Mouse (Mus musculus): ENCODE measurements around the gene Dctpp1.

- no peak for TF ChIP-seq CTCF (conservative IDR thresholded peaks at IDR 0.05; ENCODE audit: low read length)
- TF ChIP-seq POU5F1 (IDR thresholded peaks at IDR 0.05; ENCODE audit: borderline replicate concordance, low read length), result no peak
- TF ChIP-seq NANOG (IDR thresholded peaks at IDR 0.05; ENCODE audit: borderline replicate concordance, low read length), result no peak
Observed at GRCm38 (mm10) chr7:127253821-127254769, 6.4 kb downstream of the Dctpp1 start.
